Mouse (Mus musculus) liver, embryonic 13.5 days (tissue): ENCODE data around the gene Kif2c. TPM values are rescaled to one million over a fixed set of nuclear protein-coding genes. Genes with fewer than 3 reads are reported as not detected.
"Not testable (repeated sequence)": the region's sequence is repeated elsewhere in the genome, so short reads cannot be mapped to it uniquely, and the experiment has no call there.

Experiments used
- ATAC-seq: fragments of 200-750 bp; cut with Nextera tagmentation; 2 replicates; pipeline ENCODE4 v1.8.0; 2017; ENCODE audit warnings: low read depth, mild to moderate bottlenecking, moderate number of reproducible peaks, moderate library complexity
- DNase-seq: peaks from one replicate; pipeline ENCODE4 v3.0.0; 2022
- H3K27ac ChIP-seq: fragments of 300-500 bp; sonication (generic); 2 replicates; pipeline ENCODE4 v1.5.1; 2015; ENCODE audit warnings: moderate library complexity, mild to moderate bottlenecking, inconsistent platforms
- H3K27me3 ChIP-seq: fragments of 300-500 bp; sonication (generic); 2 replicates; pipeline ENCODE4 v1.6.1; 2015; ENCODE audit warnings: mild to moderate bottlenecking, inconsistent platforms
- H3K36me3 ChIP-seq: fragments of 300-500 bp; sonication (generic); 2 replicates; pipeline ENCODE4 v1.6.1; 2015; ENCODE audit warnings: mild to moderate bottlenecking, inconsistent platforms
- H3K4me1 ChIP-seq: fragments of 300-500 bp; sonication (generic); replicated peaks from 2 replicates; pipeline ENCODE4 v1.6.1; 2015; ENCODE audit warnings: inconsistent platforms
- H3K4me2 ChIP-seq: fragments of 300-500 bp; sonication (generic); 2 replicates; pipeline ENCODE4 v1.6.1; 2015; ENCODE audit warnings: inconsistent platforms, mild to moderate bottlenecking, moderate library complexity
- H3K4me3 ChIP-seq: fragments of 300-500 bp; sonication (generic); replicated peaks from 2 replicates; pipeline ENCODE4 v1.5.1; 2015; ENCODE audit warnings: mild to moderate bottlenecking, inconsistent platforms
- H3K9ac ChIP-seq: fragments of 300-500 bp; sonication (generic); 2 replicates; pipeline ENCODE4 v1.6.1; 2015; ENCODE audit warnings: mild to moderate bottlenecking, inconsistent platforms
- H3K9me3 ChIP-seq: fragments of 300-500 bp; sonication (generic); replicated peaks from 2 replicates; pipeline ENCODE4 v1.6.1; 2016; ENCODE audit warnings: inconsistent platforms
- WGBS: fragments of 180-500 bp; shearing (Covaris S2); methylation state at CpG from one replicate; pipeline ENCODE4 v1.1.7; 2015; ENCODE audit not compliant: insufficient replicate concordance; 5-methylcytosine and 5-hydroxymethylcytosine counted together
- polyA plus RNA-seq: library from polyadenylated mRNA; unstranded; fragments of >200 nt; fragmentation: Nextera tagmentation; extraction: Ambion mirVana; gene quantifications from 2 replicates; pipeline ENCODE4 v1.2.1, GENCODE M21; 2015

Kif2c gene
- polyA plus RNA-seq, 1 experiment from 2014 or later: 35.8 TPM

GRCm38 (mm10) chr4:117182759-117183096 lies 289 bp upstream of the Kif2c start:
- peaks cover 26% of the 10 kb centered on the region for H3K36me3 ChIP-seq
- H3K27me3 ChIP-seq, H3K9me3 ChIP-seq, DNase-seq: not testable (repeated sequence)
- H3K4me1 ChIP-seq: peaks cover 27% of the 10 kb centered on the region
- H3K9ac ChIP-seq: peak overlapping the region; percentile 64
- peak overlapping the region; percentile 83; the same call in 1 of the 2 replicates for H3K27ac ChIP-seq
- peak; percentile 61 for ATAC-seq
- 11% methylated on average over 9 of the region's 9 CpGs for WGBS
- H3K4me2 ChIP-seq: peak overlapping the region; percentile 80
- H3K4me3 ChIP-seq: peak overlapping the region; percentile 81

- Histone ChIP-seq H3K9ac (no peak overlapping the region), H3K4me3 (no peak overlapping the region), H3K4me2 (no peak overlapping the region), H3K9me3 (no peaks in the 10 kb centered on the region), H3K4me1 (no peaks in the 10 kb centered on the region), H3K36me3 (peaks cover 100% of the 10 kb centered on the region), H3K27ac (no peak overlapping the region), H3K27me3 (no peaks in the 10 kb centered on the region)
- DNase-seq (no peak), ATAC-seq (no peak)
- WGBS: 82% methylated on average over 5 of the region's 5 CpGs
Measured at GRCm38 (mm10) chr4:117169936-117170335, 12.5 kb downstream of the Kif2c start.

- peaks cover 77% of the 10 kb centered on the region for H3K36me3 ChIP-seq
- no peak overlapping the region for H3K27ac ChIP-seq
- H3K4me3 ChIP-seq: no peak overlapping the region
- DNase-seq (no peak), ATAC-seq (no peak)
- 80% methylated on average over 4 of the region's 4 CpGs for WGBS
- H3K4me1 ChIP-seq: peaks cover 5% of the 10 kb centered on the region
- no peak overlapping the region for H3K4me2 ChIP-seq
- H3K9me3 ChIP-seq: no peaks in the 10 kb centered on the region
- no peaks in the 10 kb centered on the region for H3K27me3 ChIP-seq
- no peak overlapping the region for H3K9ac ChIP-seq
Measured at GRCm38 (mm10) chr4:117161183-117161582, 21.3 kb downstream of the Kif2c start.

- 82% methylated on average over 10 of the region's 10 CpGs for WGBS
- ATAC-seq (no peak), DNase-seq (no peak)
- Histone ChIP-seq H3K9ac (no peak overlapping the region), H3K9me3 (no peaks in the 10 kb centered on the region), H3K27ac (no peak overlapping the region), H3K36me3 (peaks cover 69% of the 10 kb centered on the region), H3K27me3 (no peaks in the 10 kb centered on the region), H3K4me1 (peaks cover 10% of the 10 kb centered on the region), H3K4me3 (no peak overlapping the region), H3K4me2 (no peak overlapping the region)
Measured at GRCm38 (mm10) chr4:117159666-117160065, 22.8 kb downstream of the Kif2c start.

- Histone ChIP-seq H3K4me1 (peaks cover 36% of the 10 kb centered on the region), H3K27me3 (no peaks in the 10 kb centered on the region), H3K36me3 (peaks cover 68% of the 10 kb centered on the region), H3K27ac (peak overlapping the region; percentile 88), H3K4me2 (peak overlapping the region; percentile 81), H3K9ac (peak overlapping the region; percentile 98), H3K4me3 (peak overlapping the region; percentile 97), H3K9me3 (no peaks in the 10 kb centered on the region)
- WGBS: 23% methylated on average over 6 of the region's 6 CpGs
- DNase-seq: no peak
- no peak for ATAC-seq
Measured at GRCm38 (mm10) chr4:117156372-117156771, 26.1 kb downstream of the Kif2c start.

GRCm38 (mm10) chr4:117155792-117156355 lies 26.6 kb downstream of the Kif2c start, which contains the start of gene Rps8:
TSS of gene Rps8 (minus strand) at chr4:117156243.
- Histone ChIP-seq H3K27me3 (no peaks in the 10 kb centered on the region), H3K27ac (peak within 1 kb of the TSS; percentile 88), H3K36me3 (peaks cover 68% of the 10 kb centered on the region), H3K4me2 (peak within 1 kb of the TSS; percentile 81), H3K4me3 (peak within 1 kb of the TSS; percentile 97), H3K9me3 (no peaks in the 10 kb centered on the region), H3K4me1 (peaks cover 36% of the 10 kb centered on the region), H3K9ac (peak within 1 kb of the TSS; percentile 98)
- ATAC-seq (peak; percentile 87), DNase-seq (peak; percentile 81)
- WGBS: under 1% methylated on average over 52 of the region's 52 CpGs

- ATAC-seq: no peak
- no peak for DNase-seq
- H3K27me3 ChIP-seq: no peaks in the 10 kb centered on the region
- WGBS: under 1% methylated on average over 39 of the region's 44 CpGs
- peak overlapping the region; percentile 88 for H3K27ac ChIP-seq
- peak overlapping the region; percentile 97 for H3K4me3 ChIP-seq
- H3K9ac ChIP-seq: peak overlapping the region; percentile 98
- H3K4me1 ChIP-seq: peaks cover 36% of the 10 kb centered on the region
- H3K36me3 ChIP-seq: peaks cover 68% of the 10 kb centered on the region
- no peaks in the 10 kb centered on the region for H3K9me3 ChIP-seq
- peak overlapping the region; percentile 81 for H3K4me2 ChIP-seq
Measured at GRCm38 (mm10) chr4:117155020-117155791, 27.2 kb downstream of the Kif2c start.

- H3K4me1 ChIP-seq: peaks cover 36% of the 10 kb centered on the region
- H3K27me3 ChIP-seq: no peaks in the 10 kb centered on the region
- H3K4me3 ChIP-seq: peak overlapping the region; percentile 97
- peaks cover 64% of the 10 kb centered on the region for H3K36me3 ChIP-seq
- peak overlapping the region; percentile 81 for H3K4me2 ChIP-seq
- 53% methylated on average over 5 of the region's 5 CpGs for WGBS
- no peaks in the 10 kb centered on the region for H3K9me3 ChIP-seq
- ATAC-seq: no peak
- H3K9ac ChIP-seq: peak overlapping the region; percentile 98
- H3K27ac ChIP-seq: peak overlapping the region; percentile 88
- DNase-seq: no peak
Measured at GRCm38 (mm10) chr4:117152714-117153113, 29.7 kb downstream of the Kif2c start.

GRCm38 (mm10) chr4:117151416-117151815 lies 31.0 kb downstream of the Kif2c start:
- Histone ChIP-seq H3K4me1 (peaks cover 33% of the 10 kb centered on the region), H3K36me3 (peaks cover 64% of the 10 kb centered on the region), H3K4me2 (no peak overlapping the region), H3K27me3 (no peaks in the 10 kb centered on the region), H3K4me3 (no peak overlapping the region), H3K27ac (peak overlapping the region; percentile 50), H3K9ac (no peak overlapping the region), H3K9me3 (no peaks in the 10 kb centered on the region)
- DNase-seq (no peak), ATAC-seq (no peak)
- WGBS: 60% methylated on average over 1 of the region's 1 CpGs

- no peaks in the 10 kb centered on the region for H3K9me3 ChIP-seq
- WGBS: 76% methylated on average over 6 of the region's 6 CpGs
- peak; percentile 35 for ATAC-seq
- H3K36me3 ChIP-seq: peaks cover 63% of the 10 kb centered on the region
- no peaks in the 10 kb centered on the region for H3K27me3 ChIP-seq
- H3K4me1 ChIP-seq: peaks cover 35% of the 10 kb centered on the region
- no peak overlapping the region for H3K4me2 ChIP-seq
- H3K27ac ChIP-seq: peak overlapping the region; percentile 40
- H3K9ac ChIP-seq: no peak overlapping the region; the same call in 1 of the 2 replicates
- no peak overlapping the region for H3K4me3 ChIP-seq
- DNase-seq: no peak
Measured at GRCm38 (mm10) chr4:117150212-117150733, 32.2 kb downstream of the Kif2c start.

- H3K4me2 ChIP-seq: no peak overlapping the region
- H3K4me3 ChIP-seq: no peak overlapping the region
- peaks cover 55% of the 10 kb centered on the region for H3K36me3 ChIP-seq
- no peaks in the 10 kb centered on the region for H3K27me3 ChIP-seq
- H3K9me3 ChIP-seq: no peaks in the 10 kb centered on the region
- 53% methylated on average over 6 of the region's 6 CpGs for WGBS
- DNase-seq (no peak), ATAC-seq (0 out of 2 replicates have a peak, but pooled peaks have one; percentile 9)
- H3K4me1 ChIP-seq: peaks cover 28% of the 10 kb centered on the region
- H3K27ac ChIP-seq: no peak overlapping the region
- no peak overlapping the region for H3K9ac ChIP-seq
Measured at GRCm38 (mm10) chr4:117149291-117150211, 32.9 kb downstream of the Kif2c start.
